Mouse (Mus musculus) erythroblast, embryonic 14.5 days (primary cell): ENCODE data around the gene Zg16.

ENCODE experiments used
- GATA1 ChIP-seq: IDR thresholded peaks from 2 replicates; pipeline ENCODE4 v1.6.1; 2012; ENCODE audit warnings: low read length, inconsistent platforms, mixed read lengths
- TAL1 ChIP-seq: IDR thresholded peaks from 3 replicates; pipeline ENCODE4 v1.6.1; 2012; ENCODE audit warnings: low read length, inconsistent platforms, mixed read lengths

DNA sequence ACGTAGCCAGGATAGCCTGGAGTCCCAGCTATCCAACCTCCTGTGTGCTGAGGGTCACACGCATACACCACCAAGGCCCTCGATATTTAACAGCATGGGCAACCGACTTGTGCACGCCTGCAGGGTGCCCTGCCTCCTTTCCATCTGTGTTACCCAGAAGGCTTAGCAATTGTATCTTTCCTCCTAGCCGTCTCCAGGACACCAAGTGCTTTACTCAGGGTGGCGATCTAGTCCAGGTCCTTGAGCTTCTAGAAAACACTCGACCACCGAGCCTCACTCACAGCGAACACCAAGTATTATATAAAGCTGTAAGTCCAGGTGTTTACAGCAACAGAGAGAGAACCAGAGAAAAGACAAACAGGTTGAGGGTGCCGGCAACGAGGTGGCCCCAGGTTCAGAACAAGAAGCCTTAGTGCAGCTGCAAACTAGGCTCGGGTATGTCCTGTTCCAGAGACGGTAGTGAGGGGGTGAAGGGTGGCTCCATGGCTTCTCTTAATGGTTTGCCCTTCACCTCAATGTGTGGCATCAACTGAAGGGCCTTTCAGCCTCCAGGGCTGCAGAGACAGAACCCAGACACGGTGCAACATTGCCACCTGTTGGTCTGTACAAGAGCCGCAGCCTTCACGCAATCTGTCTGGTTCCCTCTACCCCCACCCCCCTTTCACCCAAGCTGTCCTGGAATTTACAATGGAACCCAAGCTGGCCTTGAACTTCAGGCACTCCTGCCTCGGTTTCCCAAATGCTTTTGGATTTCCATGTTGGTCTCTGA, 23.3 kb upstream of the Zg16 start:
- TF ChIP-seq TAL1 (no peak), GATA1 (no peak)
